Mouse (Mus musculus): Measurements from ENCODE around the gene Olfr905. TPM values are rescaled to one million over a fixed set of nuclear protein-coding genes. Genes with fewer than 3 reads are reported as not detected.

The Olfr905 gene
- not detected in 2 replicates for polyA plus RNA-seq (2015; fragmentation: Nextera tagmentation; extraction: Ambion mirVana)

- no peaks in the 10 kb centered on the region for H3K36me3 ChIP-seq (ENCODE audit: control insufficient read depth, insufficient read depth, low read length)
- no peak within 1 kb of the TSS for H3K4me3 ChIP-seq (ENCODE audit: low read depth, low read length)
- H3K9me3 ChIP-seq (ENCODE audit: control insufficient read depth, low read length) = no peaks in the 10 kb centered on the region
- no peak for TF ChIP-seq CTCF (IDR thresholded peaks at IDR 0.05; ENCODE audit: low read depth)
- H3K4me2 ChIP-seq (replicated peaks; ENCODE audit: low read depth) = no peak within 1 kb of the TSS
- no peak within 1 kb of the TSS for H3K9ac ChIP-seq (ENCODE audit: low read length)
- no peak within 1 kb of the TSS for H3K27ac ChIP-seq (replicated peaks)
- no peaks in the 10 kb centered on the region for H3K27me3 ChIP-seq (ENCODE audit: control insufficient read depth, insufficient read depth, low read length)
- no peaks in the 10 kb centered on the region for H3K4me1 ChIP-seq (replicated peaks; ENCODE audit: control insufficient read depth, insufficient read depth)
- no peak for DNase-seq (ENCODE audit: low spot score)
- ATAC-seq (ENCODE audit: low FRiP score, low TSS enrichment) = no peak
Observed at GRCm38 (mm10) chr9:38470807-38471206, at the start of gene Olfr905. Gene Olfr905 (plus strand): TSS chr9:38471107.

GRCm38 (mm10) chr9:38423801-38424200, 47.1 kb upstream of the Olfr905 start:
- DNase-seq (ENCODE audit: low spot score) = no peak
- H3K36me3 ChIP-seq (ENCODE audit: control insufficient read depth, insufficient read depth, low read length) = no peaks in the 10 kb centered on the region
- H3K27ac ChIP-seq (replicated peaks) = no peak overlapping the region
- H3K4me2 ChIP-seq (replicated peaks; ENCODE audit: low read depth) = no peak overlapping the region
- no peaks in the 10 kb centered on the region for H3K27me3 ChIP-seq (ENCODE audit: control insufficient read depth, insufficient read depth, low read length)
- H3K4me3 ChIP-seq (ENCODE audit: low read depth, low read length) = no peak overlapping the region
- H3K4me1 ChIP-seq (replicated peaks; ENCODE audit: control insufficient read depth, insufficient read depth) = no peaks in the 10 kb centered on the region
- no peak overlapping the region for H3K9ac ChIP-seq (ENCODE audit: low read length)
- no peak for ATAC-seq (ENCODE audit: low FRiP score, low TSS enrichment)
- TF ChIP-seq EP300 (optimal IDR thresholded peaks at IDR 0.05) (no peak), CTCF (IDR thresholded peaks at IDR 0.05; ENCODE audit: low read depth) (no peak)
- H3K9me3 ChIP-seq (ENCODE audit: control insufficient read depth, low read length) = no peaks in the 10 kb centered on the region

GRCm38 (mm10) chr9:38427026-38427425, 43.9 kb upstream of the Olfr905 start:
- no peak overlapping the region for H3K4me2 ChIP-seq (replicated peaks; ENCODE audit: low read depth)
- no peaks in the 10 kb centered on the region for H3K27me3 ChIP-seq (ENCODE audit: control insufficient read depth, insufficient read depth, low read length)
- WGBS = 48% methylated on average over 1 of the region's 1 CpGs
- ATAC-seq (ENCODE audit: low FRiP score, low TSS enrichment) (no peak), DNase-seq (ENCODE audit: low spot score) (no peak)
- H3K9ac ChIP-seq (ENCODE audit: low read length) = no peak overlapping the region
- no peak overlapping the region for H3K4me3 ChIP-seq (ENCODE audit: low read depth, low read length)
- TF ChIP-seq CTCF (IDR thresholded peaks at IDR 0.05; ENCODE audit: low read depth) = no peak
- no peak for TF ChIP-seq EP300 (optimal IDR thresholded peaks at IDR 0.05)
- no peak overlapping the region for H3K27ac ChIP-seq (replicated peaks)
- no peaks in the 10 kb centered on the region for H3K36me3 ChIP-seq (ENCODE audit: control insufficient read depth, insufficient read depth, low read length)
- H3K4me1 ChIP-seq (replicated peaks; ENCODE audit: control insufficient read depth, insufficient read depth) = no peaks in the 10 kb centered on the region
- H3K9me3 ChIP-seq (ENCODE audit: control insufficient read depth, low read length) = no peaks in the 10 kb centered on the region

GRCm38 (mm10) chr9:38429155-38429554, 41.8 kb upstream of the Olfr905 start, which contains the start of gene Olfr901:
Gene Olfr901 (plus strand): TSS chr9:38429455.
- no peak for TF ChIP-seq CTCF (IDR thresholded peaks at IDR 0.05; ENCODE audit: low read depth)
- TF ChIP-seq EP300 (optimal IDR thresholded peaks at IDR 0.05) = no peak
- Histone ChIP-seq H3K27ac (replicated peaks) (no peak within 1 kb of the TSS), H3K27me3 (ENCODE audit: control insufficient read depth, insufficient read depth, low read length) (no peaks in the 10 kb centered on the region), H3K4me1 (replicated peaks; ENCODE audit: control insufficient read depth, insufficient read depth) (no peaks in the 10 kb centered on the region), H3K4me3 (ENCODE audit: low read depth, low read length) (no peak within 1 kb of the TSS), H3K9ac (ENCODE audit: low read length) (no peak within 1 kb of the TSS), H3K9me3 (ENCODE audit: control insufficient read depth, low read length) (no peaks in the 10 kb centered on the region), H3K4me2 (replicated peaks; ENCODE audit: low read depth) (no peak within 1 kb of the TSS), H3K36me3 (ENCODE audit: control insufficient read depth, insufficient read depth, low read length) (no peaks in the 10 kb centered on the region)
- WGBS = 88% methylated on average over 1 of the region's 1 CpGs
- DNase-seq (ENCODE audit: low spot score) = no peak
- no peak for ATAC-seq (ENCODE audit: low FRiP score, low TSS enrichment)

GRCm38 (mm10) chr9:38447352-38447751, 23.6 kb upstream of the Olfr905 start, which contains the start of gene Olfr902:
Gene Olfr902 (plus strand): TSS chr9:38447652.
- no peak within 1 kb of the TSS for H3K4me2 ChIP-seq (replicated peaks; ENCODE audit: low read depth)
- ATAC-seq (ENCODE audit: low FRiP score, low TSS enrichment) (no peak), DNase-seq (ENCODE audit: low spot score) (no peak)
- H3K4me3 ChIP-seq (ENCODE audit: low read depth, low read length) = no peak within 1 kb of the TSS
- H3K9me3 ChIP-seq (ENCODE audit: control insufficient read depth, low read length) = no peaks in the 10 kb centered on the region
- no peaks in the 10 kb centered on the region for H3K4me1 ChIP-seq (replicated peaks; ENCODE audit: control insufficient read depth, insufficient read depth)
- H3K27me3 ChIP-seq (ENCODE audit: control insufficient read depth, insufficient read depth, low read length) = no peaks in the 10 kb centered on the region
- no peaks in the 10 kb centered on the region for H3K36me3 ChIP-seq (ENCODE audit: control insufficient read depth, insufficient read depth, low read length)
- TF ChIP-seq CTCF (IDR thresholded peaks at IDR 0.05; ENCODE audit: low read depth) = no peak
- no peak for TF ChIP-seq EP300 (optimal IDR thresholded peaks at IDR 0.05)
- WGBS = 90% methylated on average over 5 of the region's 5 CpGs
- no peak within 1 kb of the TSS for H3K9ac ChIP-seq (ENCODE audit: low read length)
- no peak within 1 kb of the TSS for H3K27ac ChIP-seq (replicated peaks)

- no peaks in the 10 kb centered on the region for H3K27me3 ChIP-seq (ENCODE audit: control insufficient read depth, insufficient read depth, low read length)
- H3K9ac ChIP-seq (ENCODE audit: low read length) = no peak within 1 kb of the TSS
- no peak within 1 kb of the TSS for H3K4me3 ChIP-seq (ENCODE audit: low read depth, low read length)
- no peaks in the 10 kb centered on the region for H3K36me3 ChIP-seq (ENCODE audit: control insufficient read depth, insufficient read depth, low read length)
- DNase-seq (ENCODE audit: low spot score) = no peak
- no peak within 1 kb of the TSS for H3K4me2 ChIP-seq (replicated peaks; ENCODE audit: low read depth)
- no peak for TF ChIP-seq CTCF (IDR thresholded peaks at IDR 0.05; ENCODE audit: low read depth)
- no peak for TF ChIP-seq EP300 (optimal IDR thresholded peaks at IDR 0.05)
- no peak within 1 kb of the TSS for H3K27ac ChIP-seq (replicated peaks)
- H3K9me3 ChIP-seq (ENCODE audit: control insufficient read depth, low read length) = no peaks in the 10 kb centered on the region
- no peaks in the 10 kb centered on the region for H3K4me1 ChIP-seq (replicated peaks; ENCODE audit: control insufficient read depth, insufficient read depth)
- ATAC-seq (ENCODE audit: low FRiP score, low TSS enrichment) = no peak
Observed at GRCm38 (mm10) chr9:38462844-38463243, 8.1 kb upstream of the Olfr905 start, which contains the start of gene Olfr904. Gene Olfr904 (plus strand): TSS chr9:38463144.

All from stomach, postnatal 0 days (tissue).